21 mouse cellular contexts compared by ENCODE assay signal in the genomic region with DNA sequence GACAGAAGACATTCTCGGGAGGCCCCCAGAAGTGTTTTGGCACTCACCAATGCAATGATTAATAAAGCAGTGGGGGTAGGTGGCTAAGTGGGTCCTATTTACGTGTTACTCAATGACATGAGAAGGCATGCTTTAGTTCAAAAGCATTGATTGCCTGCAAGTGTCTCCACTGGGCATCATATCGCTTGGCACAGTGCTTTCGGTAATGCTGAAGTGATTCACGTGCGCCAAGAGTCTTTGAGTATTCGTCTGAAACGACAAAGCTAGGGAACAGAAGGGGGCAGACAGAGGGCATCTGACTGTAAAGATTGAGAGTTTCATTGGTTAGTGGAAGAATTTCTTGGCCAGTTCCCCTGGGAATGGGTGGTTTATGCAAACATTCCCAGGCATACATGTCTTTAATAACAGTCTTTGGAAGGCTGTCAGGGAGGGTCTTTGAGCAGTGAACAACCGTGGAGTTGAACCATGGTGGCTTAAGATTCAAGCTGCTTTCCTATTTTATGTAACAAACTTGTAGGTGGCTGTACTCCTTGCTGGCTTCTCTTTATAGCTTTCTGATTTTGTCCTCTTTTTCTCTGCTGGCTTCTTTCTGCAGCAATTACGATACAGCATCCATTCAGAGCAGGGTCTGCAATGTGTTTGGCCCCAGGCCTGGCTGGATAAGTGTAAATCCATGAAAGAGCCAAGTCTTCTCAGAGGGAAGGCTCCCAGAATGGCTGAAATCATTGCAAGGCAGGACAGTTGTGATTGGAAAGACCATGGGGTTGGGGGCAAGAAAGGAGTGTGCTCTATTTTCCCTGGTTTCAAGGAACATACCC.
DNase-seq lines count a peak whose midpoint lies in the region; ATAC-seq lines count a peak whose summit lies in the region.
"Had no signal": no experiment of that assay in that cellular context is flagged by ENCODE, and none has a peak within 500 bp of the region (broad histone marks: within the 10 kb centered on the region; RNA-seq: fewer than 3 reads in every experiment).

No protein-coding gene starts in this region.

- no peaks in the 10 kb centered on the region for H3K36me3 ChIP-seq in forebrain, embryonic 14.5 days (ENCODE audit: control insufficient read depth, insufficient read depth, low read length)
- no peaks in the 10 kb centered on the region for H3K36me3 ChIP-seq in forebrain, embryonic 11.5 days (ENCODE audit: control insufficient read depth, insufficient read depth, low read length)
- H3K36me3 ChIP-seq in hindbrain, embryonic 14.5 days (replicated peaks; ENCODE audit: control insufficient read depth, insufficient read depth), result no peaks in the 10 kb centered on the region
- H3K36me3 ChIP-seq in hindbrain, embryonic 12.5 days, result no peaks in the 10 kb centered on the region
- no peaks in the 10 kb centered on the region for H3K36me3 ChIP-seq in neural tube, embryonic 15.5 days
- H3K36me3 ChIP-seq: G1E had no signal

- DNase-seq in forebrain, embryonic 14.5 days (ENCODE audit: low spot score), result peak; percentile 86
- no peak for DNase-seq in forebrain, embryonic 11.5 days (ENCODE audit: low spot score)
- no peak for DNase-seq in hindbrain, embryonic 14.5 days (ENCODE audit: low spot score)
- no peak for DNase-seq in neural tube, embryonic 10.5 days (ENCODE audit: extremely low spot score, low spot score)
- DNase-seq in gastrocnemius, adult 8-10 months (ENCODE audit: low spot score in 2 of 2), result no peak
- DNase-seq: adrenal gland, postnatal 14 days; cerebellum, adult 11 months; cerebellum, postnatal 14 days; gastrocnemius, postnatal 25 days; heart, postnatal 10 days; kidney, adult 18-20 months; kidney, postnatal 10 days; liver; lung, postnatal 10 days; spleen, adult 18-20 months; thymus, adult 18-20 months had no signal

- no peak overlapping the region for H3K9ac ChIP-seq in forebrain, embryonic 14.5 days (ENCODE audit: low read length)
- no peak overlapping the region for H3K9ac ChIP-seq in forebrain, embryonic 11.5 days (ENCODE audit: low read length)
- no peak overlapping the region for H3K9ac ChIP-seq in hindbrain, embryonic 14.5 days
- H3K9ac ChIP-seq in hindbrain, embryonic 12.5 days, result no peak overlapping the region
- H3K9ac ChIP-seq in neural tube, embryonic 15.5 days (replicated peaks), result no peak overlapping the region

- H3K9me3 ChIP-seq in forebrain, embryonic 14.5 days (replicated peaks; ENCODE audit: control insufficient read depth, low read length), result no peaks in the 10 kb centered on the region
- H3K9me3 ChIP-seq in forebrain, embryonic 11.5 days (ENCODE audit: control insufficient read depth, low read length), result no peaks in the 10 kb centered on the region
- H3K9me3 ChIP-seq in hindbrain, embryonic 14.5 days (ENCODE audit: control insufficient read depth, low read length), result no peaks in the 10 kb centered on the region
- no peaks in the 10 kb centered on the region for H3K9me3 ChIP-seq in hindbrain, embryonic 12.5 days (replicated peaks)
- no peaks in the 10 kb centered on the region for H3K9me3 ChIP-seq in neural tube, embryonic 15.5 days (replicated peaks)
- H3K9me3 ChIP-seq: G1E; megakaryocyte, embryonic 14.5 days had no signal

- peaks cover 4% of the 10 kb centered on the region; the same call in 1 of the 2 replicates for H3K4me1 ChIP-seq in forebrain, embryonic 14.5 days (ENCODE audit: control insufficient read depth, insufficient read depth, low read length)
- no peaks in the 10 kb centered on the region for H3K4me1 ChIP-seq in forebrain, embryonic 11.5 days (replicated peaks; ENCODE audit: control insufficient read depth, insufficient read depth, low read length)
- no peaks in the 10 kb centered on the region for H3K4me1 ChIP-seq in hindbrain, embryonic 14.5 days (replicated peaks; ENCODE audit: control insufficient read depth, insufficient read depth, low read length)
- H3K4me1 ChIP-seq in hindbrain, embryonic 12.5 days, result no peaks in the 10 kb centered on the region
- peaks cover 12% of the 10 kb centered on the region for H3K4me1 ChIP-seq in neural tube, embryonic 15.5 days

- ATAC-seq in forebrain, embryonic 14.5 days, result peak; percentile 87
- ATAC-seq in forebrain, embryonic 11.5 days (replicated peaks; ENCODE audit: low FRiP score), result no peak
- peak; percentile 51; the same call in 1 of the 2 replicates for ATAC-seq in hindbrain, embryonic 14.5 days (ENCODE audit: low FRiP score)
- ATAC-seq in hindbrain, embryonic 12.5 days (ENCODE audit: low FRiP score), result no peak
- ATAC-seq in neural tube, embryonic 15.5 days (ENCODE audit: low FRiP score), result no peak
- ATAC-seq in erythroblast, adult 5-6 weeks (replicated peaks; ENCODE audit: low FRiP score, poor library complexity, severe bottlenecking), result no peak

- peak overlapping the region; percentile 31; the same call in 1 of the 2 replicates for H3K27ac ChIP-seq in forebrain, embryonic 14.5 days (ENCODE audit: low read depth, low read length)
- no peak overlapping the region for H3K27ac ChIP-seq in forebrain, embryonic 11.5 days (ENCODE audit: low read depth, low read length)
- H3K27ac ChIP-seq in hindbrain, embryonic 14.5 days, result no peak overlapping the region
- no peak overlapping the region for H3K27ac ChIP-seq in hindbrain, embryonic 12.5 days
- H3K27ac ChIP-seq in neural tube, embryonic 15.5 days (replicated peaks), result 0 out of 2 replicates have a peak overlapping the region, but pooled peaks have one; percentile 30

- no peaks in the 10 kb centered on the region for H3K27me3 ChIP-seq in forebrain, embryonic 14.5 days (replicated peaks; ENCODE audit: control insufficient read depth, insufficient read depth, low read length)
- H3K27me3 ChIP-seq in forebrain, embryonic 11.5 days (ENCODE audit: control insufficient read depth, insufficient read depth, low read length), result no peaks in the 10 kb centered on the region
- H3K27me3 ChIP-seq in hindbrain, embryonic 14.5 days (ENCODE audit: control insufficient read depth, insufficient read depth, low read length), result no peaks in the 10 kb centered on the region
- H3K27me3 ChIP-seq in hindbrain, embryonic 12.5 days, result no peaks in the 10 kb centered on the region
- H3K27me3 ChIP-seq in neural tube, embryonic 15.5 days (replicated peaks), result no peaks in the 10 kb centered on the region

- H3K4me2 ChIP-seq in forebrain, embryonic 14.5 days (ENCODE audit: low read length), result peak overlapping the region; percentile 6; the same call in 1 of the 2 replicates
- H3K4me2 ChIP-seq in forebrain, embryonic 11.5 days (ENCODE audit: low read depth, low read length, severe bottlenecking), result no peak overlapping the region
- H3K4me2 ChIP-seq in hindbrain, embryonic 14.5 days (replicated peaks), result no peak overlapping the region
- no peak overlapping the region for H3K4me2 ChIP-seq in hindbrain, embryonic 12.5 days (replicated peaks)
- no peak overlapping the region for H3K4me2 ChIP-seq in neural tube, embryonic 15.5 days

- H3K4me3 ChIP-seq in forebrain, embryonic 14.5 days (ENCODE audit: low read depth, low read length), result no peak overlapping the region
- H3K4me3 ChIP-seq in forebrain, embryonic 11.5 days (ENCODE audit: low read depth, low read length), result no peak overlapping the region
- no peak overlapping the region for H3K4me3 ChIP-seq in hindbrain, embryonic 14.5 days (replicated peaks; ENCODE audit: low read length)
- H3K4me3 ChIP-seq in hindbrain, embryonic 12.5 days, result no peak overlapping the region
- H3K4me3 ChIP-seq in neural tube, embryonic 15.5 days (replicated peaks), result no peak overlapping the region
- H3K4me3 ChIP-seq: megakaryocyte, embryonic 14.5 days had no signal

- WGBS in forebrain, embryonic 14.5 days, result 27% methylated on average over 10 of the region's 10 CpGs
- 75% methylated on average over 10 of the region's 10 CpGs for WGBS in forebrain, embryonic 11.5 days
- 64% methylated on average over 10 of the region's 10 CpGs for WGBS in hindbrain, embryonic 14.5 days
- 74% methylated on average over 10 of the region's 10 CpGs for WGBS in hindbrain, embryonic 12.5 days
- 42% methylated on average over 10 of the region's 10 CpGs for WGBS in neural tube, embryonic 15.5 days

Comparison
In these comparisons a context has a peak if more than half of its experiments do, and no peak if none do; other contexts are left out.
1. ATAC-seq: peak in forebrain, embryonic 14.5 days (single experiment) and hindbrain, embryonic 14.5 days (single experiment); none in forebrain, embryonic 11.5 days (single experiment), hindbrain, embryonic 12.5 days (single experiment), neural tube, embryonic 15.5 days (single experiment) and erythroblast, adult 5-6 weeks (single experiment).
2. H3K27ac ChIP-seq: peak in forebrain, embryonic 14.5 days (single experiment) and neural tube, embryonic 15.5 days (single experiment); none in forebrain, embryonic 11.5 days (single experiment), hindbrain, embryonic 14.5 days (single experiment) and hindbrain, embryonic 12.5 days (single experiment).